Mouse (Mus musculus) liver, adult 2 months (tissue): Measurements from ENCODE around the gene Pknox1.

ENCODE experiments used
- CTCF ChIP-seq: fragments of 200-500 bp; IDR thresholded peaks from 2 replicates; pipeline ENCODE4 v1.5.1; 2011; ENCODE audit warnings: low read depth, low read length, control low read depth
- POLR2A ChIP-seq: fragments of 200-500 bp; IDR thresholded peaks from 2 replicates; pipeline ENCODE4 v1.6.1; 2011; ENCODE audit warnings: low read length, control low read depth; ENCODE audit not compliant: insufficient read depth; ENCODE audit errors: extremely low read depth

DNA sequence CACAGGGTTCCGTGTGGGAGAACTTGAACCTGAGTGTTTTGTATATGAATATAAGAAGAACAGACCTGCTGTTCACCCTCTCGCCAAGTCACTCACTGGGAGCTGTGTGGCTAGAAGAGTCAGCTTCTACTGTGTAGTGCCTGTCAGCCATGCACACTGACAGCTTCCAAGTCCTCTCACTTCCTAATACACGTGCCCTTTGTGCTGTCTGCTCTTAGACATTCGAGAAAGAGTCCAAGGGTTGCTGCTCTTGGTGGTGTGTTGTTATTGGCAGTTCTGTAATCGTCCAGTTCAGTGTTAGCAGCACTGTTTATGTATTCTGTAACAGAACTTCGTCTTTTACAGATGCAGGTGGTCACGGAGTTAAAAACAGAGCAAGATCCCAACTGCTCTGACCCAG, 23.6 kb downstream of the Pknox1 start:
- TF ChIP-seq CTCF (no peak), POLR2A (no peak)
